Mouse (Mus musculus) ovary, adult 18-20 months (tissue): ENCODE data around the gene Selenoo.

Source experiments
- DNase-seq: peaks from one replicate; pipeline ENCODE4 v3.0.0; 2022; ENCODE audit warnings: low spot score, mixed read lengths

The Selenoo gene

GRCm38 (mm10) chr15:89149271-89150040 is 60.6 kb downstream of the Selenoo start, which contains the start of gene Mapk11:
Gene Mapk11 (minus strand): TSS chr15:89149628.
- DNase-seq: no peak
